Mouse (Mus musculus) liver, adult 2 months (tissue): Measurements from ENCODE around the gene Plau.

Source experiments
- CTCF ChIP-seq: fragments of 200-500 bp; IDR thresholded peaks from 2 replicates; pipeline ENCODE4 v1.5.1; 2011; ENCODE audit warnings: low read depth, low read length, control low read depth
- POLR2A ChIP-seq: fragments of 200-500 bp; IDR thresholded peaks from 2 replicates; pipeline ENCODE4 v1.6.1; 2011; ENCODE audit warnings: low read length, control low read depth; ENCODE audit not compliant: insufficient read depth; ENCODE audit errors: extremely low read depth

GRCm38 (mm10) chr14:20833525-20833924 lies 2.9 kb upstream of the Plau start:
- no peak for TF ChIP-seq CTCF
- TF ChIP-seq POLR2A: no peak
